Mouse (Mus musculus) urinary bladder, postnatal 4 days (tissue): Measurements from ENCODE around the gene Masp2.

ENCODE experiments used
- DNase-seq, 2 experiments: peaks; one replicate each; pipeline ENCODE4 v3.0.0; 2021 to 2022; ENCODE audit warnings: low spot score in 2 of 2

The Masp2 gene

GRCm38 (mm10) chr4:148600316-148600715 lies 2.0 kb upstream of the Masp2 start:
- no peak for DNase-seq

GRCm38 (mm10) chr4:148601871-148602270 lies 483 bp upstream of the Masp2 start:
- no peak for DNase-seq

- DNase-seq: no peak
These were observed 1.2 kb downstream of the Masp2 start for GRCm38 (mm10) chr4:148603376-148604139.

- DNase-seq: no peak
These were observed 1.8 kb downstream of the Masp2 start for GRCm38 (mm10) chr4:148604141-148604540.

GRCm38 (mm10) chr4:148604541-148605165 lies 2.3 kb downstream of the Masp2 start:
- DNase-seq: peak in 1 of 2 experiments; percentile 59

- peak; percentile 66 to 85 for DNase-seq
These were observed 5.4 kb downstream of the Masp2 start for GRCm38 (mm10) chr4:148607758-148608157.

GRCm38 (mm10) chr4:148609805-148610204 lies 7.5 kb downstream of the Masp2 start:
- DNase-seq: no peak

- no peak for DNase-seq
These were observed 8.4 kb downstream of the Masp2 start for GRCm38 (mm10) chr4:148610631-148611364.

GRCm38 (mm10) chr4:148612557-148612956 lies 10.2 kb downstream of the Masp2 start:
- no peak for DNase-seq

- no peak for DNase-seq
These were observed 11.4 kb downstream of the Masp2 start for GRCm38 (mm10) chr4:148613738-148614137.

- no peak for DNase-seq
These were observed 17.5 kb downstream of the Masp2 start for GRCm38 (mm10) chr4:148619805-148620204.

- no peak for DNase-seq
These were observed 18.4 kb downstream of the Masp2 start for GRCm38 (mm10) chr4:148620718-148621117.

- no peak for DNase-seq
These were observed 20.1 kb downstream of the Masp2 start for GRCm38 (mm10) chr4:148622485-148622884.

- DNase-seq: no peak
These were observed 21.3 kb downstream of the Masp2 start for GRCm38 (mm10) chr4:148623609-148624008.

- no peak for DNase-seq
These were observed 22.7 kb downstream of the Masp2 start for GRCm38 (mm10) chr4:148625010-148625409.

- DNase-seq: no peak
These were observed 23.6 kb downstream of the Masp2 start for GRCm38 (mm10) chr4:148625756-148626622.

- peak; percentile 94 to 99 for DNase-seq
These were observed 24.4 kb downstream of the Masp2 start, which contains the start of gene Tardbp for GRCm38 (mm10) chr4:148626623-148627185. Gene Tardbp, minus strand, starts transcription at chr4:148627019.

- DNase-seq: no peak
These were observed 24.9 kb downstream of the Masp2 start for GRCm38 (mm10) chr4:148627246-148627645.

- DNase-seq: no peak
These were observed 29.8 kb downstream of the Masp2 start for GRCm38 (mm10) chr4:148632013-148632692.

- no peak for DNase-seq
These were observed 31.2 kb downstream of the Masp2 start for GRCm38 (mm10) chr4:148633395-148634061.
